Mouse (Mus musculus) liver, adult 2 months (tissue): ENCODE measurements around the gene Cd82.

Experiments used
- CTCF ChIP-seq: fragments of 200-500 bp; IDR thresholded peaks from 2 replicates; pipeline ENCODE4 v1.5.1; 2011; ENCODE audit warnings: low read depth, low read length, control low read depth
- POLR2A ChIP-seq: fragments of 200-500 bp; IDR thresholded peaks from 2 replicates; pipeline ENCODE4 v1.6.1; 2011; ENCODE audit warnings: low read length, control low read depth; ENCODE audit not compliant: insufficient read depth; ENCODE audit errors: extremely low read depth

DNA sequence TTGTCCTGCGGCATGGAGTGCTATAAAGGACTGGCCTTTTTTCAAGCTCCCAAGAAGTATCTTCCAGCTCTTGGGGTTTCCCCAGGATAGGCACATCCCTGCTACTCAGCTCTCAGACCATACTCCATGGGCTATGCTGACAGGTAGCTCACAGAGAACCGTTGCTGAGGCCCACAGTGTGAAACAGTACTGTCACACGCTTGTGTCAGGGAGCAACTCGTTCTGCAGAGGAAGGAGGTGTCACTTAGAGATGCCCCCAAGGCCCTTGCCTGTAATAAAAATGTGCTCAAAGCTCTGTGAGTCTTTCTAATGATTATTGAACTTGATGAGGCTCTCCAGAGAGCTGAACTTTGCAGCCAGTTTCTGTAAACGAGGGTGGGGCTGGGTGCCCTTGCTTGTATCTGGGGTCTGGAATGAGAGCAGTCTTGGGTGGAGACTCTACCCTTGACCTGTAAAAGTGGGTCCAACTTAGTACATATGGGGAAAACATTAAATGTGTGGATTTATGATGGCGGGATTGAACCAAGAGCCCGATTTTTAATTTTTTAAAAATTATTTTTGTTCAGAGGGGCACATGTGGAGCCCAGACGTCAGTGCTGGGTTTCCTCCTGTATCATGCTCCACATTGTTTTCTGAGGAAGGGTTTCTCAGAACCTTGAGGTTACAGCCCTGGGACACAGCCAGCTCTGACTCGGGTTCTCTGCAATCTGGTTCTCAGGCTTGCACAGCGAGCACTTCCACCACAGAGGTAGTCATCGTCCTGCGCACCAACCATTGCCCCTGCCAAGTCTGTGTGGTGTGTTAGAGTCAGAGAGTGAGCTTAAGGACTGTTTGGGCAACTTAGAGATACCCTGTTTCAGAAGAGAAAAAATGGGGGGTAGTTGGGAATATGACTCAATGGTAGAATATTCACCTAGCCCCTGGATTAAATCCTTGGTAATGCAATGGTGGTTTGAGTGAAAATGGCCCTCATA, 47.1 kb upstream of the Cd82 start:
- TF ChIP-seq POLR2A (no peak), CTCF (no peak)
